Mouse (Mus musculus) frontal cortex, postnatal 10 days (tissue): ENCODE measurements around the gene Entpd1.

Experiments used
- DNase-seq, 2 experiments: peaks; one replicate each; pipeline ENCODE4 v3.0.0; 2022; ENCODE audit warnings: low spot score in 2 of 2, mixed read lengths in 1 of 2

Entpd1 gene

GRCm38 (mm10) chr19:40628950-40629349 is 16.8 kb downstream of the Entpd1 start:
- DNase-seq, result no peak

- DNase-seq, result no peak
Measured at GRCm38 (mm10) chr19:40630096-40630495, 17.9 kb downstream of the Entpd1 start.

GRCm38 (mm10) chr19:40630606-40631005 is 18.4 kb downstream of the Entpd1 start:
- no peak for DNase-seq

GRCm38 (mm10) chr19:40632193-40632592 is 20.0 kb downstream of the Entpd1 start:
- no peak for DNase-seq

GRCm38 (mm10) chr19:40632668-40633067 is 20.5 kb downstream of the Entpd1 start:
- DNase-seq, result no peak

- no peak for DNase-seq
Measured at GRCm38 (mm10) chr19:40633144-40633543, 21.0 kb downstream of the Entpd1 start.

GRCm38 (mm10) chr19:40637091-40637490 is 24.9 kb downstream of the Entpd1 start:
- DNase-seq, result no peak

- DNase-seq, result no peak
Measured at GRCm38 (mm10) chr19:40637601-40638000, 25.4 kb downstream of the Entpd1 start.

GRCm38 (mm10) chr19:40638582-40638981 is 26.4 kb downstream of the Entpd1 start:
- DNase-seq, result no peak

GRCm38 (mm10) chr19:40639729-40640304 is 27.7 kb downstream of the Entpd1 start:
- DNase-seq, result no peak

GRCm38 (mm10) chr19:40640799-40641198 is 28.6 kb downstream of the Entpd1 start:
- no peak for DNase-seq

- no peak for DNase-seq
Measured at GRCm38 (mm10) chr19:40643846-40644245, 31.7 kb downstream of the Entpd1 start.

GRCm38 (mm10) chr19:40646379-40646778 is 34.2 kb downstream of the Entpd1 start:
- DNase-seq, result no peak

- no peak for DNase-seq
Measured at GRCm38 (mm10) chr19:40647319-40648158, 35.4 kb downstream of the Entpd1 start.

- no peak for DNase-seq
Measured at GRCm38 (mm10) chr19:40650090-40650489, 37.9 kb downstream of the Entpd1 start.

- no peak for DNase-seq
Measured at GRCm38 (mm10) chr19:40656207-40656606, 44.0 kb downstream of the Entpd1 start.

- no peak for DNase-seq
Measured at GRCm38 (mm10) chr19:40658281-40658680, 46.1 kb downstream of the Entpd1 start.

GRCm38 (mm10) chr19:40658935-40659334 is 46.8 kb downstream of the Entpd1 start:
- no peak for DNase-seq

GRCm38 (mm10) chr19:40659651-40660478 is 47.7 kb downstream of the Entpd1 start:
- no peak for DNase-seq

- DNase-seq, result no peak
Measured at GRCm38 (mm10) chr19:40660510-40660909, 48.3 kb downstream of the Entpd1 start.

GRCm38 (mm10) chr19:40661108-40661507 is 48.9 kb downstream of the Entpd1 start:
- DNase-seq, result no peak

- DNase-seq, result no peak
Measured at GRCm38 (mm10) chr19:40661874-40662273, 49.7 kb downstream of the Entpd1 start.
